6 mouse cellular contexts compared by ENCODE assay signal in the genomic region with DNA sequence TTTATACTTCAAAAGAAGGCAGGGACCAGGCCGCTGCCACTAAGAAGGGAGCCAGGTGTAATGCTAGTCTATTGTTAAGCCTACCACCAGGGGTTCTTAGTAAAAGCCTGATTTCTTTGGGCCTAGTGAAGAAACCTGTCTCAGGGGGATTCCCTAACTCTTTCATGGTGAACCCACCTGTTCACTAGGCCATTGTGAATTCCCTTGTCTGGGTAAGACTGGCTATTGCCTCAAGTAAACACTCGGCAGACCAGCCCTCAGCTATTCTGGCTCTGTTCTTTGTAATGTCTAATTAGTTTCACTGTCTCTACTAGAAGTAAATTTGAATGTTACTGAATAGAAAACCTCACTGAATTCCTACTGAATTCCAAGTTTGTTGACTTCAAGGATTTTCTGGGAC.
A peak's percentile ranks its signal among the peaks of the same experiment; 100 is the strongest.
DNase-seq lines count a peak whose midpoint lies in the region; TF ChIP-seq lines count a peak whose summit lies in the region.
"Not testable (repeated sequence)": the region's sequence is repeated elsewhere in the genome, so short reads cannot be mapped to it uniquely, and the experiment has no call there.

No protein-coding gene starts in this region.

- in situ Hi-C loops in ES-E14 (cut with MboI; ENCODE audit: low sequenced_read_pairs in 2 of 2, unreplicated experiment in 2 of 2): not testable (repeated sequence)

- not testable (repeated sequence) for H3K27me3 ChIP-seq in ES-Bruce4 (ENCODE audit: control insufficient read depth, insufficient read depth, low read length, poor library complexity, severe bottlenecking)

- H3K27ac ChIP-seq in ES-Bruce4 (ENCODE audit: insufficient read depth, low read length): not testable (repeated sequence)
- H3K27ac ChIP-seq in ES-E14 (ENCODE audit: insufficient read depth, low read depth, low read length, poor library complexity, severe bottlenecking): peak overlapping the region; percentile 28; the same call in 1 of the 2 replicates

- not testable (repeated sequence) for H3K9ac ChIP-seq in ES-Bruce4 (ENCODE audit: low read depth, poor library complexity, severe bottlenecking); ES-E14 (ENCODE audit: insufficient read depth, low read depth, low read length, poor library complexity, severe bottlenecking)

- not testable (repeated sequence) for H3K4me1 ChIP-seq in ES-Bruce4 (ENCODE audit: control insufficient read depth, insufficient read depth, low read length); ES-E14 (ENCODE audit: control insufficient read depth in 2 of 2, insufficient read depth in 2 of 2, low read length in 2 of 2, poor library complexity in 1 of 2)

- TF ChIP-seq CTCF in ES-Bruce4 (IDR thresholded peaks at IDR 0.05; ENCODE audit: low read depth, low read length): not testable (repeated sequence)

- peak; percentile 22 for DNase-seq in A20 (ENCODE audit: low read depth, low spot score)
- peak; percentile 87 for DNase-seq in ES-CJ7 (ENCODE audit: low read depth, low spot score)
- DNase-seq in ES-E14 (ENCODE audit: low read depth, low spot score): peak; percentile 54
- peak; percentile 97 for DNase-seq in R1 (ENCODE audit: low read depth, low spot score)
- DNase-seq in ZHBTc4 (ENCODE audit: low read depth, low spot score): peak; percentile 90

- not testable (repeated sequence) for H3K36me3 ChIP-seq in ES-Bruce4 (ENCODE audit: control insufficient read depth, insufficient read depth, low read length, poor library complexity, severe bottlenecking); ES-E14 (ENCODE audit: control insufficient read depth, insufficient read depth, low read length, poor library complexity, severe bottlenecking)

- not testable (repeated sequence) for H3K9me3 ChIP-seq in ES-Bruce4 (replicated peaks; ENCODE audit: control insufficient read depth, insufficient read depth, low read length, poor library complexity, severe bottlenecking); ES-E14 (ENCODE audit: control insufficient read depth, insufficient read depth, low read depth, low read length)

- not testable (repeated sequence) for H3K4me3 ChIP-seq in ES-Bruce4 (ENCODE audit: low read depth, low read length); ES-E14 (ENCODE audit: insufficient read depth in 1 of 2, low read depth in 1 of 2, low read length in 2 of 2, poor library complexity in 1 of 2, severe bottlenecking in 1 of 2)

- TF ChIP-seq EP300 in ES-Bruce4 (IDR thresholded peaks at IDR 0.05; ENCODE audit: insufficient read depth, low read depth, low read length): peak; percentile 28; the same call in 1 of the 2 replicates

- TF ChIP-seq POLR2A in ES-Bruce4 (IDR thresholded peaks at IDR 0.05; ENCODE audit: insufficient read depth, low read length): not testable (repeated sequence)

Comparison
In these comparisons a context has a peak if more than half of its experiments do, and no peak if none do; other contexts are left out.
1. DNase-seq: peak in every context shown above with its lines; median percentile 97 in R1; 90 in ZHBTc4; 87 in ES-CJ7; 54 in ES-E14; 22 in A20.